Mouse (Mus musculus): ENCODE data around the gene Gabarapl2.
"Not testable (repeated sequence)": the region's sequence is repeated elsewhere in the genome, so short reads cannot be mapped to it uniquely, and the experiment has no call there.

Gene Gabarapl2

GRCm38 (mm10) chr8:111937184-111937583, 3.3 kb upstream of the Gabarapl2 start:
- DNase-seq: no peak

- not testable (repeated sequence) for DNase-seq
Observed at GRCm38 (mm10) chr8:111938076-111938985, 2.2 kb upstream of the Gabarapl2 start.

- peak; percentile 78 for DNase-seq
Observed at GRCm38 (mm10) chr8:111939516-111940142, 874 bp upstream of the Gabarapl2 start.

GRCm38 (mm10) chr8:111941101-111941454, 575 bp downstream of the Gabarapl2 start:
- DNase-seq: peak; percentile 50

- no peak for DNase-seq
Observed at GRCm38 (mm10) chr8:111943544-111943943, 3.0 kb downstream of the Gabarapl2 start.

- no peak for DNase-seq
Observed at GRCm38 (mm10) chr8:111947144-111947543, 6.6 kb downstream of the Gabarapl2 start.

- DNase-seq: no peak
Observed at GRCm38 (mm10) chr8:111947954-111948353, 7.5 kb downstream of the Gabarapl2 start.

GRCm38 (mm10) chr8:111950846-111951245, 10.3 kb downstream of the Gabarapl2 start:
- DNase-seq: no peak

GRCm38 (mm10) chr8:111951317-111951716, 10.8 kb downstream of the Gabarapl2 start:
- peak; percentile 63 for DNase-seq

GRCm38 (mm10) chr8:111951936-111952335, 11.4 kb downstream of the Gabarapl2 start:
- DNase-seq: no peak

GRCm38 (mm10) chr8:111954844-111955594, 14.5 kb downstream of the Gabarapl2 start:
- DNase-seq: no peak

- DNase-seq: no peak
Observed at GRCm38 (mm10) chr8:111955879-111956278, 15.4 kb downstream of the Gabarapl2 start.

GRCm38 (mm10) chr8:111957231-111957630, 16.7 kb downstream of the Gabarapl2 start:
- DNase-seq: no peak

GRCm38 (mm10) chr8:111960591-111961321, 20.3 kb downstream of the Gabarapl2 start:
- no peak for DNase-seq

GRCm38 (mm10) chr8:111961330-111961729, 20.8 kb downstream of the Gabarapl2 start:
- no peak for DNase-seq

GRCm38 (mm10) chr8:111962589-111962988, 22.1 kb downstream of the Gabarapl2 start:
- DNase-seq: no peak

- DNase-seq: no peak
Observed at GRCm38 (mm10) chr8:111963091-111963490, 22.6 kb downstream of the Gabarapl2 start.

GRCm38 (mm10) chr8:111963546-111963945, 23.0 kb downstream of the Gabarapl2 start:
- DNase-seq: no peak

- DNase-seq: no peak
Observed at GRCm38 (mm10) chr8:111964351-111964750, 23.8 kb downstream of the Gabarapl2 start.

- DNase-seq: no peak
Observed at GRCm38 (mm10) chr8:111964849-111965561, 24.5 kb downstream of the Gabarapl2 start.

GRCm38 (mm10) chr8:111967246-111967870, 26.9 kb downstream of the Gabarapl2 start:
- DNase-seq: no peak
